Mouse (Mus musculus) splenic B cell, adult 2 months (primary cell): ENCODE data around the gene Zfp706.
A peak's percentile ranks its signal among the peaks of the same experiment; 100 is the strongest.

Source experiments
- DNase-seq: peaks from one replicate; pipeline ENCODE4 v3.0.0-alpha.2; 2011; ENCODE audit warnings: low read depth, low spot score
- H3K27me3 ChIP-seq: 2 replicates; pipeline ENCODE4 v1.6.1; 2012; ENCODE audit warnings: mild to moderate bottlenecking, low read length, moderate library complexity, mixed read lengths; ENCODE audit not compliant: control insufficient read depth, poor library complexity, insufficient read depth, severe bottlenecking
- H3K36me3 ChIP-seq: 2 replicates; pipeline ENCODE4 v1.6.1; 2012; ENCODE audit warnings: mild to moderate bottlenecking, low read length, moderate library complexity, mixed read lengths; ENCODE audit not compliant: control insufficient read depth, poor library complexity, insufficient read depth, severe bottlenecking

Zfp706 gene

DNA sequence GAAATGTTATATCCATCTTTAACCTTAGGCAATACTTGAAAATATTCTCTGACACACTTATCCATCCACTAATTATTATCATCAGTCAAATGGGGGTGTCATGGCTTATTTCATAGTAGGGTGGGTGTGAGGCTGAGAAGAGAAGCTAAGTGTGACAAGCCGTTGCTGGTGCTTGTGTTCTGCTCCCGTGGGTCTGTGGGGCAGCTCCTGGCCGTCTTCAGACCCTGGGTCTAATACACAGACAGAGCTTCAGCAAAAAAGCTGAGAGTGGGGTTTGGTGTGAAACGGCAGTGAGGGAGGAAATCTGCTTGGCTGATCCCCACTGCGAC lies 28.4 kb downstream of the Zfp706 start:
- peak; percentile 17 for DNase-seq
- H3K36me3 ChIP-seq: no peaks in the 10 kb centered on the region; the same call in 1 of the 2 replicates
- H3K27me3 ChIP-seq: no peaks in the 10 kb centered on the region

DNA sequence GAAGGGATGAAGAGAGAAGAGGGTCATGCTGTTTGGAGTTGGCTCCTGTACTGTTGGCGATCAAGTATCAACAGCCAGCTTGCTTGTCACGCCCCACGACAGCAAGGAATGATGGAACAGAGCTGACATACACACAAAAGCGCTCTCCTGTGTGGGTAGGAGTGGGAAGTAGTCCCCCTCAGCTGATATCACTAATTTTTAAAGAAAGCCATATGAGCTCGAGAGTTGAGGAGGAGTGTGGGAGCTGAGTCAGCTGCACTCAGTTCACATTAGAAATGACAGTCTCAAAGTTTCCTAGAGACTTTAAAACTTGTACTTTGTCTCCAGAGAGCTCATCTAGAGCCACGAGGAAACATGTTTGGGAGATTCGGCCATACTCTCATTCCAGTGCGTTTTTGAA lies 29.8 kb downstream of the Zfp706 start:
- no peaks in the 10 kb centered on the region for H3K27me3 ChIP-seq
- DNase-seq: no peak
- H3K36me3 ChIP-seq: no peaks in the 10 kb centered on the region; the same call in 1 of the 2 replicates

DNA sequence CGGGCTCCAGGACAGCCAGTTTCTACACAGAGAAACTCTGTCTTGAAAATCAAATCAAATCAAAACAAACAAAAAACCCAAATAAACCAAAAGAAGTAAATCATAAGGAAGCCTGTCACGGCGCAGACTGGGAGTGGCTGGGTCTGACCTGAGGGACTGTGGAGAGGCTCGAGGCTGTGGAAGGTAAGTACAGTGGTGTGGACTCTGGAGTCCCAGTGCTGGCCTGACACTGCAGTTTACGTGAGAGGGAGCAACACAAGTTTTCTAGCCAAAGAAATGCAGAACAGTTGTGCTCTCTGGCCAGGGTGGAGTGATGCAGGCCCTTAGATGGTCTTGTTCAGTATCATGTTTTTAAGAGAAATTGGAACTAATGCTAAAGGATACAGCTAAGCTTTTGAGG lies 31.9 kb downstream of the Zfp706 start:
- H3K36me3 ChIP-seq: no peaks in the 10 kb centered on the region; the same call in 1 of the 2 replicates
- H3K27me3 ChIP-seq: no peaks in the 10 kb centered on the region
- DNase-seq: no peak

DNA sequence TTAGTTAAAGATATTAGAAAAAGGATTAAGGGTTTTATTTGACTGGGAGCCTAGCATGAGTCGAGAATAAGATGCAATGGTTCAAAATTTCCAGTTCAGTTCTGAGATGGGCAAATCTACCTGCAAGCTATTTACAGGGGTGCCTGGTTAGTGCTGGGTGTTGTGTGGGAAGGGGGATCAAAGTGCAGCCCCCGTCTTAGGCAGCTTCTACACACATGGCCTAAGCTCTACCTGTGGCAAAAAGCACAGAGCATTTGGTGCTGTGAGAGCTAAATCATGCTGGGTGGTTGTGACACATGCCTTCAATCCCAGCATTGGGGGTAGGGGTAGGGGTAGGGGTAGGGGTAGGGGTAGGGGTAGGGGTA lies 32.3 kb downstream of the Zfp706 start:
- Histone ChIP-seq H3K27me3 (no peaks in the 10 kb centered on the region), H3K36me3 (no peaks in the 10 kb centered on the region; the same call in 1 of the 2 replicates)
- no peak for DNase-seq

DNA sequence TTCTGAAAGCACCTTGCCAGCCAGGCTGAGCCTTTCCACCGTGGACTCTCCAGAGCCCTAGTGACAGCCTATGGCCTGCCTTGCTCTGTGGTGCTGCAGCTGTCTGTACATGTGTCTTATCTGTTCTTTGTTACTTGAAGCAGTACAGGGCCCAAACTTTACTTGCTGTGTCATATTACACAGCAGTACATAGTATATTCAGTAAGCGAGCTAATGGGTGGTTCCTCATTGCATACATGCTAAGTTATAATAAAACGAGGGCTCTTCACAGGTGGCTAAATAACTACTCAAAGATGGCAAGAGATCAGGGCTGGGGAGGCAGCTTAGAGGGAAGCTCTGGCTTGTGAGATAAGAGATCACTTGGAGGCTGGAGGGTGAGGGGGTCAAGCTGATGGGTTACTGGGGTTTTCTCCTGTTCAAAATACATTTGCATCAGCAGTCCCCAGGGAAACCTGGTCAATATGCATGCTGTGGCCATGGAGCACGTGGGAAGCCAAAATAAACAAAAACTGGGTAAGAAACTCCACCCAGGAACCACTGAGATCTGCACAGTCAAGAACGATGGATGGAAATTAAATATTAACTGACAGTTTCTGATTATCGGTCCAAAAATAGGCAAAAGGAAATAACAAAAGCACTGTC lies 32.8 kb downstream of the Zfp706 start:
- H3K27me3 ChIP-seq: no peaks in the 10 kb centered on the region
- no peak for DNase-seq

DNA sequence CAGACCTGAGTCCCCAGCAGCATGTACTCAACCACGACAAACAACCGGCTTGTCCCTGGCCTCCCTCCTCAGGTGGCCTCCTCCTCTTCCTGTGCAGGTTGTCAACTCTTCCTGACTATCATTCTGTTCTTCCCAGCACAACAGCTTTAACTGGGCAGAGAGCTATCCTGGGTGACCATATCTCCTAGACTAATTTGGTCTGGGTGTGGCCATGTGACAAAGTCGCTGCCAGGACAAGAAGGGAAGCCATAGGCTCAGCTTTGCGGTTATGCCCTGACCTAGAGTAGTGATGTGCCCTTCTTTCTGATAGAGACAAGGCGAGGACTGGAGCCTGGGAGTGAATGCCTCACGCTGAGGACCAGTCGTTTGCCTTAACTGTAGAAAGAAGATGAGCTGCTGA lies 33.9 kb downstream of the Zfp706 start:
- no peak for DNase-seq
- Histone ChIP-seq H3K36me3 (no peaks in the 10 kb centered on the region), H3K27me3 (no peaks in the 10 kb centered on the region)

More for the DNA sequence above, 32.8 kb downstream of the Zfp706 start:
- H3K36me3 ChIP-seq: no peaks in the 10 kb centered on the region

DNA sequence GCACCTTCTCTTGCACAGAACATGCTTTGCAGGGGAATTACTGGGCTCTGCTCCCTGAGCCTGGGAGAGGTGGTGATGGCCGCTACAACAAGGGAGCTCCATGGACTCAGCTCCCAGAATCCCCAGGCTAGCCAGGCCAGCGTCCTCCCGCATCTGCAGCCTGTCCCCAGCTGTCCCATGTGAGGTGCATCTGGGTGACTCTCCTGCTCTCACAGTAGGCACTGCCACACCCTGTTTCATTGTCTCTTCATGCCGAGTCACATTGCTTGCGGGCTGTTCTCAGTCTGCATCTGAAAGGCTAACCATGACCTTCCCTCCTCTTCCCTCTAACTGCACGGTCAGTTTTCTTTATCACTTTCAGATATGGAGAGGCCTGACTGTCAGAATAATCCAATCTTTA lies 34.3 kb downstream of the Zfp706 start:
- Histone ChIP-seq H3K36me3 (no peaks in the 10 kb centered on the region), H3K27me3 (no peaks in the 10 kb centered on the region)
- no peak for DNase-seq

DNA sequence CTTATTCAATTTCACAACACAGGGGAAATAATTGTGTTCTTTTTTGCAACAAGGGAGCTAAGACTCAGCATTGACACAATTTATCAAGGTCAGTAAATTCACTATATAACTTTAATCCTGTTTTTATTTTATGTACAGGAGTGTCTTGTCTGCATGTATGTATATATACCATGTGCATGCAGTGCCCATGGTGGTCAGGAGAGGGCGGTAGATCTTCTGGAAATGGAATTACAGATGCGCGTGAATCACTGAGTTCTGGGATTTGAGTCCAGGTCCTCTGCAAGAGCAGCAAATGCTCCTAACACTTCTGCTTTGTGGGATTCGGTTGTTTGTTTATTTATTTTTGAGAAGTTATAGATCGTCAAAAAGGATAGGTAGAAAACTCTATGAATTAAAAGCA lies 37.8 kb downstream of the Zfp706 start:
- peak; percentile 19 for DNase-seq
- H3K36me3 ChIP-seq: no peaks in the 10 kb centered on the region
- H3K27me3 ChIP-seq: no peaks in the 10 kb centered on the region

DNA sequence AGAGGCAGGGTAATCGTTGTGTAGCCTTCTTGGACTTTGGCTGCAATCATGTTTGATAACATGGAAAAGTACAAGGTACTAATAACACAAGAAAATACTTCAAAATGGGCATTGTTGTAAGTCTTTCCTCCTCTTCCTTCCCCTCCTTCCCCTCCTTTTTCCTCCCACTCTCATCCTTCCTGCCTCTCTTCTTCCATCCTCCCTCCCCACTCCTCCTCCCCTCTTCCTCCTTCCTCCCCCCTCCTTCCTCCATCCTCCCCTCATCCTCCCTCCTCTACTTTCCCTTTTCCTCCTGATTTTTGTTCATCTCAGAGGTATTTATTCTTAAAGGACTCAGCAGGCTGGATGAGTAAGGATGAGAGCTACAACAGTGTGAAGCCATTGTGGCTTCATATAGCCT lies 39.3 kb downstream of the Zfp706 start:
- Histone ChIP-seq H3K27me3 (no peaks in the 10 kb centered on the region), H3K36me3 (no peaks in the 10 kb centered on the region)
- no peak for DNase-seq

DNA sequence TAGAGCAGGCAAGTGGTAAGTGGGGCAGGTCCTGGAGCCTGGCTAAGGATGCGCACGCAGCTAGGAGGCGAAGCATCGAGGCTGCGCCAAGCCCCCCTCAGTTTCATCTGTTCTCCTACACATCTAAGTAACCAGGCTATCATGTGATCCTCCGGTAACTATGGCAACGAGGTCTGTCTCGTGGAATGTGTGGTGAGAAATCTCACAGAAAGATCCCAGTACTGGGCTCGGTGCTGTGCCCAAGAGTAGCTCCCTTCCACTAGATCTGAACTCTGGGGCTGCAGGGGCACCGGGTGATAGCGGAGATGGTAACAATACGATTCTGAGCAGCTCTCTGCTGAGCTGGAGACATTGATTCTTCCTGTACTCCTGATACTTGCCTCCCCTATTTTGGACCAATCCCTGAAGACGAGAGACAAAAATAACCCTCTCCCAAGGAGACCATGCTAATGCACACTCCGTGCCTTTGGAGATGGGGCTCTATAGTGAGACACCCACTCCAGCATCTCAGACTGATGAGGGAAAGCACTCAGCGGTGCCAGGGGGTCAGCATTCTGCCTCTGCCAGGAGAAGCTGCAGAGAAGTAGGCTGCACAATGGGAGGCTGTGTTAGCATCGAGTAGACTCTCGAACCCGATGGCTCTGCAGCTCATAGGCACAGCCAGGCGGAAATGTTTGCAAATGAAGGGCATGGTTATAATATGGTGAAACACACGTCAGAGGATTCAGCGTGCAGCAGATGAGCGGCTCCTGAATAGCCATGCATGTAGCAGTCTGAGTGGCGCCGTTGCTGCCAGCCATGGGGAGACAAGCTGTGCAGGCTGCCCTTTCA lies 40.0 kb downstream of the Zfp706 start:
- Histone ChIP-seq H3K36me3 (no peaks in the 10 kb centered on the region), H3K27me3 (no peaks in the 10 kb centered on the region)
- peak; percentile 29 for DNase-seq

DNA sequence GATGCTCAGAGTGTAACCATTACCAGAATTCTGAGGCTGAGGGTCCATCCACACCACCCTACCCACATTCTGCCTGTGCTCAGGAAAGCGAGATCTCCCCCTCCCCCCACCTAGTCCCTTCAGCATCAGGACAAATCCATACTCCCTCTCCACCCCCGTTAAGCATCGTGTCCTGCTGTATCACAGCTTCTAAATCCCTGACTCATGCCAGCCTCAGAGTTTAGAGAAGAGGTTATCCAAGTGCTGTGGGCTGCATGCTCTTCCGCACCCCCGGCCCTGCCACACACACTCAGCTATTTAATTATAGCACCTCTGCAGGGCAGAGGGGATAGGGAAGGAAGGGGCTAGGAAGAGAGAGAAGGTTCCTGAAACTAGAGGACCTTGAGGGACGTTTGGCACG lies 40.6 kb downstream of the Zfp706 start:
- no peaks in the 10 kb centered on the region for H3K27me3 ChIP-seq
- DNase-seq: no peak
- H3K36me3 ChIP-seq: no peaks in the 10 kb centered on the region

DNA sequence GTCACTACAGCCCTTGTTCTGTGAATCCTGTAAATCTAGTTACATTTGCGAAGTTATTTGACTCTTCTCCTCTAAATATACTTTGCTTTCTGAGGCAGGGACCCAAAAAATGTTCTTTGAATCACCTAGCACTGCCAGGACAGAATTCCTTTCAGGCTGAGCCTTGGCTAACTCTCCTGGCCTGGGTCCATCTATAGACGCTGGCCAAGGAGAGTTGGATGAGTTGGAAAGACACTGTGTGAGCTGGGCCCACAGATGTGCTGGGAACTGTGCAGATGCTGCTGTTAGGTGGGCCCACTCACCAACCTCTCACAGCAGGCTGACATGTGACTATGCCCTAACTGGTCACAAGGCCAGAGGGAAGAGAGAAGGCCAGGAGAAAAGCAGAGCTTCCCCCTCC lies 41.1 kb downstream of the Zfp706 start:
- no peak for DNase-seq
- Histone ChIP-seq H3K27me3 (no peaks in the 10 kb centered on the region), H3K36me3 (no peaks in the 10 kb centered on the region)

DNA sequence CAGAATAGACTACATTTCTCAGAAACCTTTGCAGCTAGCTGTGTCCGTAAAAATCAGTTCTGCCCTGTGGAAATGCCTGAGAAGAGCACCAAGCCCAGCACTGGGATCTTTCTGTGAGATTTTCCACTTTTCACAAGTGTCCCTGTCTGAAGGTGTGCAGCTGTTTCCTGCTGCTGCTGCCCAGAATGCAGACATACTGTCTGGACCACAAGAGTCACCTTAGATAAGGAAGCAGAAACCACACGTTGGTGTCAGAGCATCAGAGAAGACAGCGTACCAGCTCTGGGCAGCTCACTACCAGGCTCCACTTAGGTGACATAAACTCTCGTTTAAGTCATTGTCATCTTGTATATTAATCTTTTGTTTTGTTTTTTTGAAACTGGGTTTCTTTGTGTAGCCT lies 41.8 kb downstream of the Zfp706 start:
- no peaks in the 10 kb centered on the region for H3K27me3 ChIP-seq
- no peaks in the 10 kb centered on the region for H3K36me3 ChIP-seq
- DNase-seq: no peak

DNA sequence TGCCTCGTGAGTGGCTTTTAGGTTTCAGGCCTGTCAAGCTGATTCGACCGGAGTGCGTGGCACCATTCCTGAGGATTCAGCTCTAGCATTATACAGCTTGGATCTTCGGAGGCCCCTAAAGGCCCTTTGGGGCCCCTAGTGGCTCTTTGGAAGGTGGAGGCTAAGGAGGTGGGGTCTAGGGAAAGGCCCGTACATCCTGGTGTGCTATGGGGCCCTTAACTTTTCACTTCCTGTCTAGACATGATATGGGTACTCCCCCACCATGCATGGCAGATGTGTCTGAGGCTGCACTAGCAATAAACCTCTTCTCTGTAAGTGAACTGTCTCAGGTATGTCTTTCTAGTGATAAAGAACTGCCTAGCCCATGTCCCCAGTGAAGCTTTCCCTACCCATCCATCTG lies 44.6 kb downstream of the Zfp706 start:
- DNase-seq: peak; percentile 45
- H3K27me3 ChIP-seq: no peaks in the 10 kb centered on the region

DNA sequence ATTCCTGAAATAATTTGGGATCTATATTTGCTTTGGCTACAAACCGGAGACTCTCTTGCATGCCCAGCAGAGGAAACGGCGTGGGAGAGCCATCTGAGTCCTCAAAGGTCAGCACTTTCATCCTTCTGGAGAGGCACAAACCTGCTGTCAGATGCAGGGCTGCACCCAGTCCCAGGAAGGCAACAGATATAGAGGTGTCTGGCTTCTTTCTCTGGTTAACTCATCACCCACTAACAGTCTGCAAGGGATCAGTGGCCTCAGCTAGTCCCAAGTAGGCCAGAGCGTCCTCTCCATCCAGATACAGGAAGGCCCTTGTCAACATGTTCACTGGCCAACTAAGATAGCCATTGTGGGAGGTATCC lies 46.7 kb downstream of the Zfp706 start:
- DNase-seq: no peak
- H3K36me3 ChIP-seq: no peaks in the 10 kb centered on the region
- no peaks in the 10 kb centered on the region for H3K27me3 ChIP-seq

More for the DNA sequence above, 44.6 kb downstream of the Zfp706 start:
- no peaks in the 10 kb centered on the region for H3K36me3 ChIP-seq
